Mouse (Mus musculus) hindbrain, embryonic 11.5 days (tissue): ENCODE measurements at regions not wholly inside any gene's neighbourhood (a gene's known extent, or its start where the extent isn't known, plus 50 kb on each side); places are given as distances from the start of the nearest gene placed in this dataset.

Experiments
- ATAC-seq: fragments of 200-750 bp; cut with Nextera tagmentation; 2 replicates; pipeline ENCODE4 v1.8.0; 2017; ENCODE audit warnings: mild to moderate bottlenecking, moderate TSS enrichment, moderate library complexity; ENCODE audit not compliant: low FRiP score
- DNase-seq: peaks from one replicate; pipeline ENCODE4 v3.0.0-alpha.2; 2015; ENCODE audit warnings: low spot score
- H3K27ac ChIP-seq: fragments of 300-500 bp; sonication (generic); 2 replicates; pipeline ENCODE4 v1.5.1; 2014; ENCODE audit warnings: mild to moderate bottlenecking, low read depth, low read length
- H3K27me3 ChIP-seq: fragments of 300-500 bp; sonication (generic); 2 replicates; pipeline ENCODE4 v1.6.1; 2014; ENCODE audit warnings: mild to moderate bottlenecking, low read length, moderate library complexity, mixed read lengths; ENCODE audit not compliant: control insufficient read depth, insufficient read depth
- H3K36me3 ChIP-seq: fragments of 300-500 bp; sonication (generic); 2 replicates; pipeline ENCODE4 v1.6.1; 2014; ENCODE audit warnings: mild to moderate bottlenecking, low read length, moderate library complexity, mixed read lengths; ENCODE audit not compliant: control insufficient read depth, insufficient read depth
- H3K4me1 ChIP-seq: fragments of 300-500 bp; sonication (generic); replicated peaks from 2 replicates; pipeline ENCODE4 v1.6.1; 2014; ENCODE audit warnings: low read length, mixed read lengths; ENCODE audit not compliant: control insufficient read depth, insufficient read depth
- H3K4me2 ChIP-seq: fragments of 300-500 bp; sonication (generic); replicated peaks from 2 replicates; pipeline ENCODE4 v1.6.1; 2014; ENCODE audit warnings: mild to moderate bottlenecking, low read depth, low read length
- H3K4me3 ChIP-seq: fragments of 300-500 bp; sonication (generic); 2 replicates; pipeline ENCODE4 v1.5.1; 2014; ENCODE audit warnings: low read depth, low read length
- H3K9ac ChIP-seq: fragments of 300-500 bp; sonication (generic); 2 replicates; pipeline ENCODE4 v1.6.1; 2014; ENCODE audit warnings: low read depth, low read length
- H3K9me3 ChIP-seq: fragments of 300-500 bp; sonication (generic); 2 replicates; pipeline ENCODE4 v1.6.1; 2016; ENCODE audit warnings: low read length; ENCODE audit not compliant: control insufficient read depth
- WGBS: fragments of 180-500 bp; shearing (Covaris S2); extraction: QIAGEN DNeasy Blood & Tissue Kit; methylation state at CpG from one replicate; pipeline ENCODE4 v1.1.7; 2014; 5-methylcytosine and 5-hydroxymethylcytosine counted together

GRCm38 (mm10) chr7:121589088-121589605, 117.9 kb downstream of the Usp31 start:
- Histone ChIP-seq H3K9ac (no peak overlapping the region), H3K4me3 (no peak overlapping the region), H3K4me2 (no peak overlapping the region), H3K4me1 (no peaks in the 10 kb centered on the region), H3K27me3 (no peaks in the 10 kb centered on the region), H3K27ac (no peak overlapping the region), H3K36me3 (no peaks in the 10 kb centered on the region), H3K9me3 (no peaks in the 10 kb centered on the region)
- ATAC-seq (0 out of 2 replicates have a peak, but pooled peaks have one; percentile 43), DNase-seq (peak; percentile 19)
- WGBS, result 80% methylated on average over 11 of the region's 11 CpGs

- H3K4me1 ChIP-seq, result no peaks in the 10 kb centered on the region
- DNase-seq (no peak), ATAC-seq (no peak)
- WGBS, result 70% methylated on average over 2 of the region's 2 CpGs
- H3K9me3 ChIP-seq, result no peaks in the 10 kb centered on the region
- H3K36me3 ChIP-seq, result no peaks in the 10 kb centered on the region
- H3K4me3 ChIP-seq, result no peak overlapping the region
- H3K27me3 ChIP-seq, result no peaks in the 10 kb centered on the region
- H3K9ac ChIP-seq, result no peak overlapping the region
- no peak overlapping the region for H3K27ac ChIP-seq
- H3K4me2 ChIP-seq, result no peak overlapping the region
Measured at GRCm38 (mm10) chr7:121587713-121588112, 119.3 kb downstream of the Usp31 start.

GRCm38 (mm10) chr7:121585721-121586120, 121.3 kb downstream of the Usp31 start:
- Histone ChIP-seq H3K4me2 (no peak overlapping the region), H3K36me3 (no peaks in the 10 kb centered on the region), H3K9ac (no peak overlapping the region), H3K9me3 (no peaks in the 10 kb centered on the region), H3K27me3 (no peaks in the 10 kb centered on the region), H3K4me1 (no peaks in the 10 kb centered on the region), H3K4me3 (no peak overlapping the region), H3K27ac (no peak overlapping the region)
- DNase-seq (no peak), ATAC-seq (no peak)
- 89% methylated on average over 10 of the region's 10 CpGs for WGBS

GRCm38 (mm10) chr7:121579497-121579896, 127.6 kb downstream of the Usp31 start:
- ATAC-seq, result peak; percentile 59; the same call in 1 of the 2 replicates
- H3K4me2 ChIP-seq, result no peak overlapping the region
- no peak overlapping the region for H3K4me3 ChIP-seq
- H3K9me3 ChIP-seq, result no peaks in the 10 kb centered on the region
- H3K27me3 ChIP-seq, result no peaks in the 10 kb centered on the region
- peak; percentile 57 for DNase-seq
- 20% methylated on average over 4 of the region's 4 CpGs for WGBS
- H3K9ac ChIP-seq, result no peak overlapping the region
- H3K36me3 ChIP-seq, result no peaks in the 10 kb centered on the region
- no peak overlapping the region for H3K27ac ChIP-seq
- H3K4me1 ChIP-seq, result 0 out of 2 replicates have a peak, but pooled peaks cover 2% of the 10 kb centered on the region

GRCm38 (mm10) chr7:121572681-121573335, 134.2 kb downstream of the Usp31 start:
- WGBS, result 87% methylated on average over 5 of the region's 5 CpGs
- no peak for ATAC-seq
- H3K4me1 ChIP-seq, result no peaks in the 10 kb centered on the region
- no peaks in the 10 kb centered on the region for H3K36me3 ChIP-seq
- no peak for DNase-seq
- H3K4me2 ChIP-seq, result no peak overlapping the region
- H3K27ac ChIP-seq, result no peak overlapping the region
- H3K9me3 ChIP-seq, result no peaks in the 10 kb centered on the region
- H3K27me3 ChIP-seq, result no peaks in the 10 kb centered on the region
- no peak overlapping the region for H3K4me3 ChIP-seq
- no peak overlapping the region for H3K9ac ChIP-seq

GRCm38 (mm10) chr7:121571741-121572140, 135.3 kb downstream of the Usp31 start:
- Histone ChIP-seq H3K9ac (no peak overlapping the region), H3K36me3 (no peaks in the 10 kb centered on the region), H3K4me1 (no peaks in the 10 kb centered on the region), H3K4me2 (no peak overlapping the region), H3K4me3 (no peak overlapping the region), H3K27ac (no peak overlapping the region), H3K27me3 (no peaks in the 10 kb centered on the region), H3K9me3 (no peaks in the 10 kb centered on the region)
- WGBS, result 40% methylated on average over 3 of the region's 3 CpGs
- no peak for DNase-seq
- ATAC-seq, result peak; percentile 61; the same call in 1 of the 2 replicates

- Histone ChIP-seq H3K9me3 (no peaks in the 10 kb centered on the region), H3K9ac (no peak overlapping the region), H3K4me2 (no peak overlapping the region), H3K4me1 (no peaks in the 10 kb centered on the region), H3K27me3 (no peaks in the 10 kb centered on the region), H3K27ac (no peak overlapping the region), H3K36me3 (no peaks in the 10 kb centered on the region), H3K4me3 (no peak overlapping the region)
- DNase-seq, result peak; percentile 11
- ATAC-seq, result peak; percentile 27; the same call in 1 of the 2 replicates
- WGBS, result 83% methylated on average over 4 of the region's 4 CpGs
Measured at GRCm38 (mm10) chr7:121571292-121571691, 135.8 kb downstream of the Usp31 start.

GRCm38 (mm10) chr7:121569248-121569647, 137.8 kb downstream of the Usp31 start:
- WGBS, result 89% methylated on average over 7 of the region's 7 CpGs
- H3K4me1 ChIP-seq, result no peaks in the 10 kb centered on the region
- H3K36me3 ChIP-seq, result no peaks in the 10 kb centered on the region
- H3K4me2 ChIP-seq, result no peak overlapping the region
- ATAC-seq (no peak), DNase-seq (no peak)
- no peaks in the 10 kb centered on the region for H3K27me3 ChIP-seq
- H3K27ac ChIP-seq, result no peak overlapping the region
- no peak overlapping the region for H3K4me3 ChIP-seq
- no peaks in the 10 kb centered on the region for H3K9me3 ChIP-seq
- no peak overlapping the region for H3K9ac ChIP-seq

- no peaks in the 10 kb centered on the region for H3K27me3 ChIP-seq
- WGBS, result 68% methylated on average over 2 of the region's 2 CpGs
- no peak overlapping the region for H3K9ac ChIP-seq
- ATAC-seq (no peak), DNase-seq (no peak)
- no peaks in the 10 kb centered on the region for H3K36me3 ChIP-seq
- no peak overlapping the region for H3K4me3 ChIP-seq
- H3K9me3 ChIP-seq, result no peaks in the 10 kb centered on the region
- H3K27ac ChIP-seq, result no peak overlapping the region
- no peaks in the 10 kb centered on the region for H3K4me1 ChIP-seq
- no peak overlapping the region for H3K4me2 ChIP-seq
Measured at GRCm38 (mm10) chr7:121568064-121568463, 139.0 kb downstream of the Usp31 start.
